Mouse (Mus musculus): Measurements from ENCODE around the gene Hnrnpa1.
"Not testable (repeated sequence)": the region's sequence is repeated elsewhere in the genome, so short reads cannot be mapped to it uniquely, and the experiment has no call there.

Gene Hnrnpa1

DNA sequence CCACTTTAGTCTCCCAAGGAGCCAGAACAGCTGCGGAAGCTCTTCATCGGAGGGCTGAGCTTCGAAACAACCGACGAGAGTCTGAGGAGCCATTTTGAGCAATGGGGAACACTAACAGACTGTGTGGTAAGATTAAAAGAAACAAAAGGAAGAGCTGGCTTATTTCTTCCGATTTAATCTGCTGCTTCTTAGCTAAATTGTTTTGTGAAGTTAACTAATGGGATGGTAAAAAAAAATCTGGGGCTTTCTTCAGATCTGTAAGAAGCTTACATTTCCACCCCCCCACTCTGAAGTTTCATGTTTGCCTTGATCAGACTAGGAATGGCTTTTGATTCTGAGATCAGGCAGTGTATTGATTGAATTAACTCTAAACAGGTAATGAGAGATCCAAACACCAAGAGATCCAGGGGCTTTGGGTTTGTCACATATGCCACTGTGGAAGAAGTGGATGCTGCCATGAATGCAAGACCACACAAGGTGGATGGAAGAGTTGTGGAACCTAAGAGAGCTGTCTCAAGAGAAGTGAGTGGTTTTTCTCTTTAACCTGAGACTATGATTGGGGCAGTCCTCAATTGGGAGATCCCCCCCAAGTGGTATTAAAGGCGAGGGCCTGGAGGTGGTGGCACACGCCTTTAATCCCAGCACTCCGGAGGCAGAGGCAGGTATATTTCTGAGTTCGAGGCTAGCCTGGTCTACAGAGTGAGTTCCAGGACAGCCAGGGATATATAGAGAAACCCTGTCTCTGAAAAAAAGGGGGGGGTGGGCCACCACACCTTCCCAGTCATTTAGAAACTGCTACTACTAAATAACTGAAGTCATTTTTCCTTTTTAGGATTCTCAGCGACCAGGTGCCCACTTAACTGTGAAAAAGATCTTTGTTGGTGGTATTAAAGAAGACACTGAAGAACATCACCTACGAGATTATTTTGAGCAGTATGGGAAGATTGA, 1.1 kb downstream of the Hnrnpa1 start:
- DNase-seq (ENCODE audit: low spot score in 2 of 2), result not testable (repeated sequence)

- DNase-seq (ENCODE audit: low spot score in 2 of 2), result no peak
Measured at GRCm38 (mm10) chr15:103242885-103243284, 2.7 kb downstream of the Hnrnpa1 start.

- DNase-seq (ENCODE audit: low spot score in 2 of 2), result no peak
Measured at GRCm38 (mm10) chr15:103245616-103246015, 5.4 kb downstream of the Hnrnpa1 start.

GRCm38 (mm10) chr15:103247078-103247781, 7.0 kb downstream of the Hnrnpa1 start:
- no peak for DNase-seq (ENCODE audit: low spot score in 2 of 2)

DNA sequence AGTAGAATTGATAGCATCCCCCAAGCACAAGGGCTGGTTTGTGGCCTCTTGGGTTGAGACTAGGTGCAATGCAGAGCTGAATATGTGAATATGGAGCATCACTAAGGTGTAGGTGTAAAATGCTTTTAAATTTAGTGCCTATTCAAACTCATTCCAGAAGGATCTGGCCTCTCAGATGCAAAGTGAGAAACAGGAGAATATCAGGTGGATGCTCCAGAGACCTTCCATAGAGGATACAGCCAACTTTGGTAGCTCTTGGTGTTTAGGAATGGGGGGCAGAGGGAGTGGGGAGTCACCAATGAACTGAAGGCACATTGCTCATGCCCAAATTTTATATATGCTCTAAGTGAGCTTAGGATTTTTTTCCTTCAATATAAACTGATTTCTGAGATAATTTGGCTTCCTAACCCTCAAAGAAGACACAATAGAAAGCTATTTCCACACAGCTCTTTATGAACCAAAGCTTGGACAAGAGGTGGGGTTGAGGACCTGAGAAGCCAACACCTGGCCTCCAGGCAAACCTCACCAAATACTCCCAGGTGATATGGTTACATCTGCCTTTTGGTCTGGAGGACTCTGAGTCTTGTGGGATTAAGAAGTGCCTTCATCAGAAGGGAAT, 7.7 kb downstream of the Hnrnpa1 start:
- DNase-seq (ENCODE audit: low spot score in 2 of 2), result no peak

DNA sequence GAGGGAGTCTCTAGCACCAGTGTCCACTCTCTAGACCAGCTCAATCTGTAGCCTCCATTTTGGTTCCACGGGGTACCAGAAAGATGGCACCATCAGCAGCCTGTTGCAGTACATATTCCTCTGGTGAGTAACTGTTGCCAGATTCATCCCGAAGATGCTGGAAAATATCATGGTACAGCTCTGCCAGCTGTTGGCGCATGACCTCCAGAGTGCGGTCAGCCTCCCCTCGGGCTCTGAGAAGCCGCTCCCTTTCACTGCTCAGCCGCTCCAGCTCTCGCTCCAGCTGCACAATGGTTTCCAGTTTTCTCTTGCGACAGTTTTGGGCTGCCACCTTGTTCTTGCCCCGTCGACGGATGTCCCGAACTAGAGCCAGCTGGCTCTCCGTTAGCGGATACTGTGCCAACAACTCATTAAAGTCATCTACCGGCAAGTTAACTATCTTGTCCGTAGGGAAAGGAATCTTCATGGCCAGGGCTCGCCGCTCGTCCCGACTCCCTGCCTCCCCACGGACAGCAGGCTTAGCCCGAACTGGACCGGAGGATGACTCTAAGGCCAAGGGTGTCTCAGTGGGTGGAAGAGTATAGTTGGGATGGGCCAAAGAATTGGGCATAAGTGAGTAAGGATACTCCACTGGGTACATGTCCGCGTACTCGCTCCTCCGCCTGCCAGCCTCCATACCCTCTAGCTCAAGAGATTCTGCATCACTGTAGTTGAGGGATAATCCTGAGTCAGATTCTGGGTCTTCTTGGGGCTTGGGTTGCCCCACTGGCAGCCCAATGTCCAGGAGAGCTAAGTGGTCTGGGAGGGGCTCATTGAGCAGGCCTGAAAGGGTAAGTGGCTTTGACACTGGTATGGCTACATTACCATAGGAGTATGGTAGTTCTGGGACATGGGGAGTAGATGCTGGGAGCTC, 8.4 kb downstream of the Hnrnpa1 start:
- no peak for DNase-seq (ENCODE audit: low spot score in 2 of 2)

- not testable (repeated sequence) for DNase-seq (ENCODE audit: low spot score in 2 of 2)
Measured at GRCm38 (mm10) chr15:103249511-103249910, 9.3 kb downstream of the Hnrnpa1 start.

- DNase-seq (ENCODE audit: low spot score in 2 of 2), result no peak
Measured at GRCm38 (mm10) chr15:103250195-103250740, 10.0 kb downstream of the Hnrnpa1 start.

- DNase-seq (ENCODE audit: low spot score in 2 of 2), result no peak
Measured at GRCm38 (mm10) chr15:103251595-103251994, 11.4 kb downstream of the Hnrnpa1 start.

- no peak for DNase-seq (ENCODE audit: low spot score in 2 of 2)
Measured at GRCm38 (mm10) chr15:103252660-103253059, 12.4 kb downstream of the Hnrnpa1 start.

DNA sequence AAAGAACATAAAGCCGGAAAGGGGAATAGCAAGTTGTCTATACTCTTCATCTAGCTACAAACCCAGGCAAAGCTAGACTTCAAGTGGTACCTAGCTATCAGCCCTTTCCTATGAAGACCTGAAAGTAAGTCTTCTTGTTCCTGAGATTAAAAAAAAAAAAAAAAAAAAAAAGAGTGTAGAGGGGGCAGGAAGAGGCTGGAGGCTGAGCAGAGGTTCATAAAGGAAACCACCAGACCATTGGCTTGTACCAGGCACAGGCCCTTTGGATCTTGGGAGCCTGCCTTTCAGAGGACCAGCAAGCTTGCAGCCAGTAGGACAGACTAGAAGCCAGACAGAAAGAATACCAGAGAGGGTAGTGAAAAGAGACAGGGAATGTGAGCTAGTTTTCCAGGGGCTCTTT, 13.1 kb downstream of the Hnrnpa1 start:
- DNase-seq (ENCODE audit: low spot score in 2 of 2), result no peak

DNA sequence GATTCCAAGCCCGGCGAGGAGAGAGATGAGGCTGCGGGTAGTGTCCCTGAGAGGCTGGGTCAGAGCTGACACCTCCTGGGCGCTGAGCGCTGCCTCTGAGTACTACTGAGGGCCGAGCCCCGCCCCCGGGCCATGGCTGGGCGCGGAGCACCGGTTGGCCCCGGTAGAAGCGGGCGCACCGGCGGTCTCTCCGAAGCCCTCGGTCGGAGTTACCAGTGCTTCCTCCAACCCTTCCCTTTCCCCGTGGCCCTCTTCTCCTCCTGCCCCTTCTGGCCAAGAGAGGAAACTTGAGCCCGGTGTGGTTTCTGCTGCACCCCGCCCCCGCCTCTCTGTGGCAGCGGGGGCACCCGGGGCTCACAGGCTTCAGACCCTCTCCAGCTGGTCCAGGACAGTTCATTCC, 14.9 kb downstream of the Hnrnpa1 start:
- DNase-seq (ENCODE audit: low spot score in 2 of 2), result no peak

- no peak for DNase-seq (ENCODE audit: low spot score in 2 of 2)
Measured at GRCm38 (mm10) chr15:103256210-103256986, 16.2 kb downstream of the Hnrnpa1 start.

GRCm38 (mm10) chr15:103257790-103258728, 17.8 kb downstream of the Hnrnpa1 start, which contains the start of gene Nfe2:
Gene Nfe2 (minus strand): TSS chr15:103258403.
- no peak for DNase-seq (ENCODE audit: low spot score in 2 of 2)

- DNase-seq (ENCODE audit: low spot score in 2 of 2), result no peak
Measured at GRCm38 (mm10) chr15:103259162-103259561, 18.9 kb downstream of the Hnrnpa1 start.

GRCm38 (mm10) chr15:103259989-103260388, 19.8 kb downstream of the Hnrnpa1 start:
- DNase-seq (ENCODE audit: low spot score in 2 of 2), result no peak

DNA sequence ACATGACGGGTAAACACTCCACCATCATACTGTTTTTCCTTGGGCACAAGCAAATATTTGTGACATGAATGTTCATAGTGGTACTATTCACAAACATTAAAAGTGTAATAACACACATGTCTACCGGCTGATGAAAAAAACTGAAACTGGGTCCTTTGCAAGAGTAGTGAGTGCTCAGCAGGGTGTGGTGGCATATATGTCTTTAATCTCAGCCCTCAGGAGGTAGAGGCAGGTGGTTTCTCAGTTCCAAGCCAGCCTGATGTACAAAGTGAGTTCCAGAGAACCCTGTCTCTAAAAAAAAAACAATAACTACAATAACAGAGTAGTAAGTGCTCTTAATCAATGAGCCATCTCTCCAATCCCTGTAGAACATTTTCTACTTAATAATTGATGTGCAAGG, 24.6 kb downstream of the Hnrnpa1 start:
- no peak for DNase-seq (ENCODE audit: low spot score in 2 of 2)

DNA sequence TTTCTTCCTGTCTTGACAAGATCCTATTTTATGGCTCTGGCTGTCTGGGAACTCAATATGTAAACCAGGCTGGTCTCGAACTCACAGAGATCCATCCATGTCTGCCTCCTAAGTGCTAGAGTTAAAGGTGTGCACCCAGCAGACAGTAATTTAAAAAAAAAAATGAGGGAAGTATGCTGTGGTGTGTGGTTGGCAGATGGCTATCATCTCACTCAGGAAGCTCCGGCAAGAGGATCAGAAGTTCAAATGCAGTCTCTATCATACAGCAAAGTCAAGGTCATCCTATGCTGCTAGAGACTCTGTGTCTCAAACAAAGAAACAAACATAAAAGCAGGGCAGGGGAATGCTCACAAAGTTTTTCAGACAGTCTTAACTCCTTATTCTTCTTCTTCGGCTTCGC, 28.7 kb downstream of the Hnrnpa1 start:
- DNase-seq (ENCODE audit: low spot score in 2 of 2), result no peak
